Mouse (Mus musculus) kidney, postnatal 0 days (tissue): Measurements from ENCODE around the gene Fam222a. TPM values are rescaled to one million over a fixed set of nuclear protein-coding genes. Genes with fewer than 3 reads are reported as not detected.

Experiments used
- ATAC-seq: fragments of 200-750 bp; cut with Nextera tagmentation; replicated peaks from 2 replicates; pipeline ENCODE4 v1.8.0; 2017; ENCODE audit warnings: low read depth, moderate number of reproducible peaks, moderate TSS enrichment, moderate library complexity; ENCODE audit not compliant: low FRiP score
- DNase-seq: peaks from one replicate; pipeline ENCODE4 v3.0.0-alpha.2; 2016; ENCODE audit warnings: low spot score
- H3K27ac ChIP-seq: fragments of 300-500 bp; sonication (generic); 2 replicates; pipeline ENCODE4 v1.5.1; 2014; ENCODE audit warnings: mild to moderate bottlenecking
- H3K27me3 ChIP-seq: fragments of 300-500 bp; sonication (generic); 2 replicates; pipeline ENCODE4 v1.6.1; 2014; ENCODE audit warnings: low read length, mixed read lengths; ENCODE audit not compliant: insufficient read depth
- H3K36me3 ChIP-seq: fragments of 300-500 bp; sonication (generic); 2 replicates; pipeline ENCODE4 v1.6.1; 2014; ENCODE audit warnings: low read length, mixed read lengths; ENCODE audit not compliant: insufficient read depth
- H3K4me1 ChIP-seq: fragments of 300-500 bp; sonication (generic); replicated peaks from 2 replicates; pipeline ENCODE4 v1.6.1; 2014; ENCODE audit warnings: antibody characterized with exemption, low read length, mixed read lengths; ENCODE audit not compliant: insufficient read depth
- H3K4me2 ChIP-seq: fragments of 300-500 bp; sonication (generic); 2 replicates; pipeline ENCODE4 v1.6.1; 2014; ENCODE audit warnings: mild to moderate bottlenecking, low read length, moderate library complexity, mixed read lengths
- H3K4me3 ChIP-seq: fragments of 300-500 bp; sonication (generic); replicated peaks from 2 replicates; pipeline ENCODE4 v1.5.1; 2014; ENCODE audit warnings: low read depth, low read length
- H3K9ac ChIP-seq: fragments of 300-500 bp; sonication (generic); 2 replicates; pipeline ENCODE4 v1.6.1; 2014; ENCODE audit warnings: low read depth, low read length
- H3K9me3 ChIP-seq: fragments of 300-500 bp; sonication (generic); replicated peaks from 2 replicates; pipeline ENCODE4 v1.6.1; 2016; ENCODE audit warnings: low read length, inconsistent platforms, mixed read lengths
- CTCF ChIP-seq: IDR thresholded peaks from 2 replicates; pipeline ENCODE4 v1.5.1; 2016; ENCODE audit warnings: antibody characterized with exemption, low read depth, mild to moderate bottlenecking, moderate library complexity
- WGBS: fragments of 180-500 bp; shearing (Covaris S2); extraction: QIAGEN DNeasy Blood & Tissue Kit; methylation state at CpG from one replicate; pipeline ENCODE4 v1.1.7; 2014; 5-methylcytosine and 5-hydroxymethylcytosine counted together
- polyA plus RNA-seq: library from polyadenylated mRNA; unstranded; fragments of >200 nt; fragmentation: Nextera tagmentation; extraction: Ambion mirVana; gene quantifications from 2 replicates; pipeline ENCODE4 v1.2.1, GENCODE M21; 2015

Fam222a gene
- polyA plus RNA-seq, 1 experiment from 2014 or later: 5.8 TPM

DNA sequence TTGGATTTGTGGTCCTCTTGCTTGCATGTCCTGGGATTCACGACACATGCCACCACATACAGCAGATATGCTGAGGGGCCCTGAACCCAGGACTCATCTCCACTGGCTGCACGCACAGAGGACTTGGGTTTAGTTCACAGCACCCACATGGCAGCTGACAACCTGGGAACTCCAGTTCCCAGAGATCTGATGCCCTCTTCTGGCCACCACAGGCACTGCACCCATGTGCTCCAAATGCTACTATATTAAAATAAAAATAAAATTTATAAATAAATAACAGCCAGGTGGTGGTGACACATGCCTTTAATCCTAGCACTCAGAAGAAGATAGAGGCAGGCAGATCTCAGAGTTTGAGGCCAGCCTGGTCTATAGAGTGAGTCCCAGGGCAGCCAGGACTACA lies 12.4 kb upstream of the Fam222a start:
- TF ChIP-seq CTCF: peak; percentile 32
- no peak for ATAC-seq
- WGBS: 96% methylated on average over 2 of the region's 2 CpGs

DNA sequence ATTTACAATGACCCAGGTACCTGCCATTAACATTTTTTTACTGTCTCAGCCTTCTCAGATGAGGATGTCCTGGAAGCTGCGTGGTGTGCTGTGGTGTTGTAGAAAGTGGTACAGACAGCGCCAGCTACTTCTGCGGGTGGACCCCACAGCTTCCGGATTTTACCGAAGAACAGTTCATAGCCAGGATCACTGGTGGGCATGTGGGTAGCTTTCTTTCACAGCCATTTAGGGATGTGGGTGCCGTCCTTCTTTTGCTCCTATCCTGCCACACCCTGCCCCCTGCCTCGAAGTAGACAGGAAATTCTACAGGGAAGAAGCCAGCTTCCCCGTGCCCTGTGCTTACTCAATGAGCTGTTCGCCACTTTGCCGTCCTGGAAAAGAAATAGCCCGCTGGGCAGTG lies 11.7 kb upstream of the Fam222a start:
- Histone ChIP-seq H3K9me3 (no peaks in the 10 kb centered on the region), H3K4me3 (no peak overlapping the region), H3K4me2 (no peak overlapping the region), H3K27ac (no peak overlapping the region), H3K4me1 (peaks cover 10% of the 10 kb centered on the region; the same call in 1 of the 2 replicates), H3K36me3 (no peaks in the 10 kb centered on the region), H3K9ac (no peak overlapping the region), H3K27me3 (no peaks in the 10 kb centered on the region)
- no peak for DNase-seq
- no peak for ATAC-seq
- 72% methylated on average over 11 of the region's 11 CpGs for WGBS
- TF ChIP-seq CTCF: no peak

More for the DNA sequence above, 12.4 kb upstream of the Fam222a start:
- H3K4me2 ChIP-seq: no peak overlapping the region
- H3K4me3 ChIP-seq: no peak overlapping the region
- no peak overlapping the region for H3K27ac ChIP-seq
- peaks cover 13% of the 10 kb centered on the region; the same call in 1 of the 2 replicates for H3K4me1 ChIP-seq
- H3K9ac ChIP-seq: no peak overlapping the region
- no peaks in the 10 kb centered on the region for H3K36me3 ChIP-seq
- no peak for DNase-seq
- no peaks in the 10 kb centered on the region for H3K9me3 ChIP-seq
- no peaks in the 10 kb centered on the region for H3K27me3 ChIP-seq

DNA sequence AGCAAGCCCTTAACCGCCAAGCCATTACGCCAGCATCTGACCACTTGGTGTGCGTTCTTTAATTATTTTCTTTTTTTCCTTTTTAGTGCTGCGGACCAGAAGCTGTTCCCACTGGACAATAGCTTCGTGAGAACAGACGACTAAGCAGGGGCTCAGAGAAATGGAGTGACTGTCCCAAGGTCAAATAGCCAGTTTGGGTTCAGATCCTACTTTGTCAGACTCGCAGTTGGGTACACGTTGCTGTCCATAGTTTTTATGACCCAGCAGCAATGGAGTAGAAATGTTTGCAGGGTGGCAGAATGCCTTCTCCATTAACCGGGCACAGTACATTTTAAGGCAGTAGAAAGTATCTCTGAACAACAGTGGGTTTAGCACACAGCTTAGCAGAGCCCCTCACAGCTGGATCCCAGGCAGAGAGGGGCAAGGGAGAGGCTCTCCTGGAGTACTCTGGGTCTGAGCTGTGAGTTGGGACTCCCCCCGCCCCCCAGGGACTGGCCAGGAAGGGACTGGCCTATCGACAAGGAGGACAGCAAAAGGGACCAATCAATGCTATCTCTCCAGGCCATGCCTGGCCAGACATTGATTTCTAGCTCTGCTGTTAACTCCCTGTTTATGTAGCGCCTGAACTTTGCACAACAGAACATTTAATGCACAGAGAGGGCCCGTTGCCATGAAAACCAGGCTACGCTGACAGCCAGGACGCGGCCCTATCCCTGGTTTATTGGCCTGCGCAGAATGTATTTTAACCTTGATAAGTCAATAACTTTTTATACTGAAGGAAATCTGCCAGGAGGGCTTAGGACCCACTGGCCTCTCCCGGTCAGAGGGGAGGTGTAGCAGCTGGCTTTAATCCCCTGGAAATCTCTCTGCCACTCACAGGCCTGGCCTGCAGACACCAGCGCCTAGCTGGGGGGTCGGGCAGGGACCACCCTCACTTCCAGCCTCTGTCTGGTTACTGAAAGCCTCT lies 9.8 kb upstream of the Fam222a start:
- 39% methylated on average over 20 of the region's 20 CpGs for WGBS
- H3K27ac ChIP-seq: peak overlapping the region; percentile 54
- peaks cover 10% of the 10 kb centered on the region; the same call in 1 of the 2 replicates for H3K4me1 ChIP-seq
- peak; percentile 47; the same call in 1 of the 2 replicates for ATAC-seq
- TF ChIP-seq CTCF: no peak
- H3K36me3 ChIP-seq: no peaks in the 10 kb centered on the region
- H3K27me3 ChIP-seq: no peaks in the 10 kb centered on the region
- no peak overlapping the region for H3K4me2 ChIP-seq
- H3K9me3 ChIP-seq: no peaks in the 10 kb centered on the region
- H3K4me3 ChIP-seq: no peak overlapping the region
- 0 out of 2 replicates have a peak overlapping the region, but pooled peaks have one; percentile 28 for H3K9ac ChIP-seq
- DNase-seq: peak; percentile 80

DNA sequence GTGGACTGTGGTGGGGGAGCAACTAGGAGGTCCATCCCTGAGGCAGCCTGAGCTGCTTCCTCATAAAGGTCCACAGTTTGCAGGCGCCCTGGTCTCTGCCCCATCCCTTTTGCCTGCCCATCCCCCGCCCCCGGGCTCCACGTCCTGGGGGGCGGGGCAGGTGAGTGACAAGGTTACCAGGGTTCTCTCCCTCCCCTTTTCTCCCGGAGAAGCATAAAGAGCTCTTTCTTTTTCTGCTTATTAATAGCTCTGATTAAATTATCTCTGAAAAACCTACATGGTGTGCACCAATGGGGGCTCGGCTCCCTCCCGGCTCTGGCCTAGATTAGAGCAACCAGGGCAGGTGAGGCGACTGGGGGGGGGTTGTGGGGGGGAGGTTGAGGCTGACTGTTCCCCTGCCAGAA lies 7.3 kb upstream of the Fam222a start:
- H3K27me3 ChIP-seq: no peaks in the 10 kb centered on the region
- DNase-seq (no peak), ATAC-seq (0 out of 2 replicates have a peak, but pooled peaks have one; percentile 19)
- TF ChIP-seq CTCF: no peak
- no peaks in the 10 kb centered on the region for H3K9me3 ChIP-seq
- 17% methylated on average over 9 of the region's 9 CpGs for WGBS
- H3K9ac ChIP-seq: no peak overlapping the region
- no peak overlapping the region for H3K4me2 ChIP-seq
- no peaks in the 10 kb centered on the region for H3K36me3 ChIP-seq
- no peak overlapping the region for H3K27ac ChIP-seq
- H3K4me1 ChIP-seq: peaks cover 13% of the 10 kb centered on the region; the same call in 1 of the 2 replicates
- no peak overlapping the region for H3K4me3 ChIP-seq

DNA sequence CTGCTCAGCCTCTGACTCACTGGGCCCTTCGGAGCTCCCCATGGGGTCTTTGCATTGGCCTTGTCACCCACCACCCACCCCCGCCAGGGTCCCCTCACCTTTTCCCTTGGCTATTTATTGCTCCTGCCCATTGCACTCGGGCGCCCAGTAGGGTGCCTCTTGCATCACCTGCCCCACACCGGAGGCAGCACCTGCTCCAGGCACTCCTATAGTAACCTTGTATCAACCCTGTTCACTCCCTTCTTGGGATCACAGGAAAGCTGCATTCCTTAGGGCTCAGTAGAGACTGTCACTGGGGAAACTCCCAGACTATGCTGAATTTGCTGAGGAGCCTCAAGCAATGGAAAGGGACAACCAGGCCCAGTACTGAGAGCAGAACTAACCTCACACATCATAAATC lies 6.9 kb upstream of the Fam222a start:
- no peak for TF ChIP-seq CTCF
- DNase-seq (no peak), ATAC-seq (no peak)
- Histone ChIP-seq H3K9ac (no peak overlapping the region), H3K9me3 (no peaks in the 10 kb centered on the region), H3K4me1 (peaks cover 13% of the 10 kb centered on the region; the same call in 1 of the 2 replicates), H3K4me3 (no peak overlapping the region), H3K27ac (no peak overlapping the region), H3K36me3 (no peaks in the 10 kb centered on the region), H3K4me2 (no peak overlapping the region), H3K27me3 (no peaks in the 10 kb centered on the region)
- WGBS: 48% methylated on average over 5 of the region's 5 CpGs

DNA sequence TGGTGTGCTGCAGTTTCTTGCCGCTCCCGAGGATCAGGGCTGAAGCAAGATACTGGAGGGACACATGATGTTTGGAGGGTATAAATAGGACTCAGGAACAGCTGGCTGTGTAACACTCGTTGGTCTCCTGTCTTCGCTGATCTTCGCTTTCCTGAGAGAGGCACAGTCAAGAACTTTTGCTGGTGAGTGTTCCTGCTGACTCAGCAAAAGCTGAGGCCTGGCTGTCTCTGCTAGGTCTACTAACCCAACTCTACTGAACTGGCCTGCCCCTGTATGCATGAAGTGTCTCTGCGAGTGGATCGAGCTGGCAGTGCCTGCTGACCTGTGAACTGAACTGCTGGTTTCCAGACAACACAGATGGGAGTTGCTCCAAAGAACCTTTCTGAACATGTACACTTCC lies 3.8 kb upstream of the Fam222a start:
- TF ChIP-seq CTCF: no peak
- no peak overlapping the region for H3K9ac ChIP-seq
- H3K4me1 ChIP-seq: peaks cover 13% of the 10 kb centered on the region
- no peaks in the 10 kb centered on the region for H3K36me3 ChIP-seq
- no peak overlapping the region for H3K4me2 ChIP-seq
- H3K4me3 ChIP-seq: no peak overlapping the region
- no peak overlapping the region for H3K27ac ChIP-seq
- no peaks in the 10 kb centered on the region for H3K27me3 ChIP-seq
- no peak for ATAC-seq
- DNase-seq: no peak
- H3K9me3 ChIP-seq: no peaks in the 10 kb centered on the region
- WGBS: 91% methylated on average over 7 of the region's 7 CpGs
